Mouse (Mus musculus): ENCODE data around the gene Prdx5.

Prdx5 gene

GRCm38 (mm10) chr19:6876799-6877198 lies 33.1 kb downstream of the Prdx5 start:
- DNase-seq, result no peak

- DNase-seq, result no peak
Observed at GRCm38 (mm10) chr19:6875834-6876233, 34.1 kb downstream of the Prdx5 start.

DNA sequence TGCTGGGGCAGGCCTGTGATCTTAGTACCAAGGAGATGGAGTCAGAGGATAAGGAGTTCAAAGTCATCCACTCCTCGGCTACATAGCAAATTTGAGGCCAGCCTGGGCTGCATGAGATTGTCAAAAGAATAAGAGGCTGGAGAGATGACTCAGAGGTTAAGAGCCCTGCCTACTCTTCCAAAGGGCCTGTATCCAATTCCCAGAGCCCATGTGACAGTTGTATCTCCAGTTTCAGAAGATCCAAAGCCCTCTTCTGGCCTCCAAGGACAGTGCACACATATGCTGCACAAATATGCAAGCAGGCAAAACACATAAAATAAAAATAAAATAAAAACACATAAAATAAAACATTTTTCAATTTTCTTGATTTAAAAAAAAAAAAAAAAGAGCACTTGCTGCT lies 35.6 kb downstream of the Prdx5 start:
- DNase-seq, result no peak

GRCm38 (mm10) chr19:6872701-6873100 lies 37.2 kb downstream of the Prdx5 start:
- no peak for DNase-seq

DNA sequence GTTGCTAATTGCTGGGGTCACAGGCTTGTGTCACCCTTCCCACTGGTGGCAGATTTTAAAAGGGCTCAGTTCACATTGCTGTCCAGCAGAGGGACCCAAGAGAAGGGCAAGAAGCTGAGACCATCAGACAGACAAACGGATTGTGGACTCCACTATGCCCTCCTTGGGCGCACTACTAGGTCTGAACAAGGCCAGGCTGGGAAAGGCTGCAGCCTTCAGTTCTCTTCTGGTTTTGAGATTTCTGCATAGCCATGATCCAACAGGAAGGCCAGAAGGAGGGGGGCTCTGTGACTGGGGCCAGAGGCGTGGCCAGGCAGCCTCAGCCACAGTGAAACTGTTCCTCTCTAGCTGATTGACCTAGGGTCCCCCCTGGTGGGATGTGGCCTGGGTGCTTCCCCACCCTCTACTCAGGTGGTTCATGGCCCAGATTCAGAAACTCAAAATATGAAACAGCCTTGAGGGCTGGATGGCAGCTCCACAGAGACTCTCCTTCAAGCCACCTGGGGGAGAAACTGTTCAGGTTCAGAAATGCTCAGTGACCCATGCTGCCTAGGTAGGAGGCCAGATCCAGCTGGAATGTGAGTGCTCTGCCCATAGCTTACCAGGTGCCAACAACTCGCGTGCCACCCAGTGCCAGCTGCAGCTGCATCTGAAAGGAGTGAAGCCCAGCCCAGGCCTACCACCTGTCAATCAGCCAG lies 38.2 kb downstream of the Prdx5 start:
- peak; percentile 59 to 77 for DNase-seq

DNA sequence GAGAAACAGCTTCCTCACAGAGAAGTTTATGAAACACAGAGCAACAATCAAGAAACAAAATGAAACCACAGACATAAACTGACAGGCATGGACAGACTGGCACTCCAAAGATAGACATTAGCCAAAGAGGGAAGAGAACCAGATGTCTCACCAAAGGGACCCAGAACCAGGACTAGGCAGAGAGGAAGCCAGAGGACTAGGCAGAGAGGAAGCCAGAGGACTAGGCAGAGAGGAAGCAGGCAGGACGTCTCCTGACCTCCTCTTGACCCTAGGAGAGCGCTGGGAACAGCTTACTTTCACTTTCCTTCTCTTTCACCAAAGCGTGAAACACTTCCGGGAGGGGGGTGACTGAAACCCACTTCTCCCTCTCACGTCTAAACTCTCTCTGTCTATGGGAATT lies 40.6 kb downstream of the Prdx5 start:
- DNase-seq, result peak; percentile 60 to 76

DNA sequence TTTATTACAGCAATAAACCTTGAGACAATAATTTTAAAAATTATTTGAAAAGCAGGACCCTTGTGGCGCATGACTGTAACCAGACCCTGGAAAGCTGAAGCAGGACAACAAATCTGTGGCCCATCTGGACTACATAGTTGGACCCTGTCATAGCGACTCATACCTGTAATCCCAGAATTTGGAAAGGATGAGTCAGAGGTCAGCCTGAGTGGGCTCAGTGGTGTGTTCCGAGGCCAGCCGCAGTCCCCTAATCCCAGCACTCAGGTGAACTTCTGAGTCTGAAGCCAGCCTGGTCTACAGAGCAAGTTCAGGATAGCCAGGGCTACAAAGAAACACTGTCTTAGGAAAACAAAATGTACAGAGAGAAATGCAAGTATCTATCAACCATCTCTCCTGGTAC lies 48.5 kb downstream of the Prdx5 start:
- no peak for DNase-seq

DNA sequence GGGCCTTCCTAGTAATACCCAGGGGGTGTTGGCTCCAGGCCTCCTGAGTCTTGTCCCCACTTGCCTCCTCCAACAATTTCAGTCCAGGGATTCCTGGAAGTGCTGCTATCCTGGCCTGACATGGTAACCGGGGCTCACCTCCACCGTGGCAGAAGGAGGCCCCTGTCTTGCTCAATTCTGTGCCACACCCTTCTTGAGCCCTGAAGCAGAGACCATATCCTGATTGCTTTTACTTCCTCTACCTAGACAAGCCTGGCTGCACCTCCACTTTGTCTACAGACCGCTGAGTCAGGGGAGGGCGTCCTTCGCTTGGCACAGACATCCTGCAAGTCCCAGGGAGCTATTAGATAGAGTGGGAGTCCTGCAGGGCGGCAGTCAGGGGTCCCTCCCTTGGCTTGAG lies 49.2 kb downstream of the Prdx5 start:
- DNase-seq, result peak in 1 of 2 experiments; percentile 2

DNA sequence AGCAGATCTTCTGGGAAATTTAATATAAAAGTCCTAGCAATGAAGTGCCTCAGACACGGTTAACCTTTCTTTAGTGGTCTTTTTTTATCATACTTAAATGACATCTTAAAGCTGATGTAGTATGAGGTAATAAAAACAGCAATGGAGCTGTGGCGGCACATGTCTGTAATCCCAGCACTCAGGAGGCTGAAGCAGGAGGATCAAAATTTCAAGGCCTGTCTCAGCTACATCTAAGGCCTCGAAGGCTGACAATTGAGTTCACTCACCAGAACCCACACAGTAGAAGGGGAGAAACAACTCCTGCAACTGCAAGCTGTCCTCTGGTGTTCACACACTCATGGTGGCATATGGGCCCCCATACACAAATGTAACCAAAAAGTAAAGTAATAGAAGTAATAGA lies 49.9 kb downstream of the Prdx5 start:
- DNase-seq, result no peak

DNA sequence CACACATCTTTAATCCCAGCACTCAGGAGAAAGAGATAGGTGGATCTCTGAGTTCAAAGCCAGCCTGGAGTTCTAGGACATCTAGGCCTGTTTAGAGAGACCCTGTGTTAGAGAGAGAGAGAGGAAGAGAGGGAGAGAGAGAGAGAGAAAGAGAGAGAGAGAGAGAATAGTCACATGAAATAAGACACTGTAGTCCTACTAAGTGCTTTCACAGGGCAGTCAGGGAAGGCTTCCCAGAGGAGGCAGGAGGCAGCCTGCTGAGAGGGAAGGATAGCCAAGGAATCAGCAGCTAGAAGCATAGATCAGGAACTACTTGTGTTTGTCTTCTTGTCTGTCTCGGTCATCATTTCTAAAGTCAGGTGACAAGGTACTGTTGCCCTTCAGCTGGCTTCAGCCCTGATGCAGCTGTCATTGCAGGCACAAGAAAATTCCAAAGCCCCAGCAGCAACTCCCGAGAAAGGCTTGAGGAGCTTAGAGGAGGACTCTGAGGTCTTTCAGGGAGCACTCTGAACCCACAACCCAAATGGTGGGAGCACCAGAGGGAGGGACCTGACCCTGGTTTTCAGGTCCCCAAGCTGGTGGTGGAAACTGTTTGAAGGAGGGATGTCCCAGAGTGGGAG lies 50.8 kb downstream of the Prdx5 start:
- DNase-seq, result no peak

- DNase-seq, result no peak
Observed at GRCm38 (mm10) chr19:6858031-6858430, 51.9 kb downstream of the Prdx5 start, which contains the start of gene Ccdc88b. Gene Ccdc88b, minus strand, starts transcription at chr19:6858211.

DNA sequence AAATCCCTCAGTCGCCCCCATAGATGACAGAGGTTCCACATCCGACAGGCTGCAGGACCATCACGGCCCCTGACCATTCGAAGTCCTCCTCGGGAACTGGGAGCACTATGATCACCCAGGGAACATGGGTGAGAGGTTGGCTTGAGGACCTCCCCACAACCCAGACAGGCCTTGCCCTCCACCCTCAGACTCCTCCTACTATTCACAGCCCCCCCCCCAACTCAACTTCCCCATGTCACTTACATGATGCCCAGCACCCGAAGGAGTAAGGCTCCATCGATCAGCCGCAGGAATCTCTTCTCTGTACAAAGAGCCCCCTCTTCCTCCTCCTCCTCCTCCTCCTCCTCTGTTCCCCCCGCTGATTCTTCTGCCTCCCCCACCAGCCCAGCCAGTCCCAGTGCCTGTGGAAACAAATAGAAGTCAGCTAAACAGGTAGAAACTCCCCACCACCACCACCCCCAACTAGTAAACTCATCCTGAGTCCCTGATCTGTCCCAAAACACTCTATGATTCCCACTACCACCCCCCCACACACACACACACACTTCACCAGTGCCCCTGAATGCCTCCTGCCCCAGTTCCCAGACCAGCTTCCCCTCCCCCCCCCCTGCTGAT lies 52.4 kb downstream of the Prdx5 start:
- DNase-seq, result no peak

DNA sequence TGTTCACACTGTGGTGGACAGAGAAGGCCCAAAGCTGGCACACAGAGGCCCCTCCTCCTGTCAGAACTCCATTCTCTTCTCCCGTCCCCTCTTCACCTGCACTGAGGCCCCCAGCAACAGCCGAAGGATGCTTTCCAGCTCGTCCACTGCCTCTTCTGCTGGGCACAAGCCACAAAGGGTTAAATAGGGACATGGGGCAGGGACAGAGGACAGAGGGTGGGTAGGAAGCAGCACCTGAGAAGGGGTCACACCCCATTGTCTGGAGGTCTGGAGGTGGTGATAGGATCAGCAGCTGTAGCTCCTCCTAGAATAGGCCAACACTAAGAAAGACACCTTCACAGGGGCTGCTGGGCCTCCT lies 52.9 kb downstream of the Prdx5 start:
- DNase-seq, result no peak
